Mouse (Mus musculus): Measurements from ENCODE around the gene Ncoa6. TPM values are rescaled to one million over a fixed set of nuclear protein-coding genes. Genes with fewer than 3 reads are reported as not detected.

Ncoa6 gene
- polyA plus RNA-seq, 1 experiment from 2014 or later = 43.9 TPM

DNA sequence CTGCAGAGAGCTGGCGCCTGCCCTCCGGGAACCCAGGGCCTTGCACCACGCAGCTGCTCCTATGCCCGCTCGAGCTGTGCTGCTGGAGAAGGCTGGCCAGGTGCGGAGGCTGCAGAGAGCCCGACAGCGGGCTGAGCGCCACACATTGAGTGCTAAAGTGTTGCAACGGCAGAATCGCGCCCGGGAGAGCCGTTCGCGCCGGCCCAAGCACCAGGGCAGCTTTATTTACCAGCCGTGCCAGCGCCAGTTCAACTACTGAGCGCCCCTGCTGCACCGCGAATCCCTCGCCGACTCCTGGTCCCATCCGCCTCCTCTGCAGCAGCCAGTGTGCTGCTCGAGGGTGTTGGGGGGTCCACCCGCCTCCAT is 87.2 kb downstream of the Ncoa6 start:
- Histone ChIP-seq H3K4me3 (ENCODE audit: inconsistent target) (no peak overlapping the region), H3K27ac (no peak overlapping the region), H3K79me2 (ENCODE audit: inconsistent target) (peaks cover 22% of the 10 kb centered on the region; the same call in 1 of the 2 replicates), H3K36me3 (ENCODE audit: inconsistent target) (peaks cover 39% of the 10 kb centered on the region)
- WGBS (ENCODE audit: missing documents) = 53% methylated on average over 25 of the region's 27 CpGs

DNA sequence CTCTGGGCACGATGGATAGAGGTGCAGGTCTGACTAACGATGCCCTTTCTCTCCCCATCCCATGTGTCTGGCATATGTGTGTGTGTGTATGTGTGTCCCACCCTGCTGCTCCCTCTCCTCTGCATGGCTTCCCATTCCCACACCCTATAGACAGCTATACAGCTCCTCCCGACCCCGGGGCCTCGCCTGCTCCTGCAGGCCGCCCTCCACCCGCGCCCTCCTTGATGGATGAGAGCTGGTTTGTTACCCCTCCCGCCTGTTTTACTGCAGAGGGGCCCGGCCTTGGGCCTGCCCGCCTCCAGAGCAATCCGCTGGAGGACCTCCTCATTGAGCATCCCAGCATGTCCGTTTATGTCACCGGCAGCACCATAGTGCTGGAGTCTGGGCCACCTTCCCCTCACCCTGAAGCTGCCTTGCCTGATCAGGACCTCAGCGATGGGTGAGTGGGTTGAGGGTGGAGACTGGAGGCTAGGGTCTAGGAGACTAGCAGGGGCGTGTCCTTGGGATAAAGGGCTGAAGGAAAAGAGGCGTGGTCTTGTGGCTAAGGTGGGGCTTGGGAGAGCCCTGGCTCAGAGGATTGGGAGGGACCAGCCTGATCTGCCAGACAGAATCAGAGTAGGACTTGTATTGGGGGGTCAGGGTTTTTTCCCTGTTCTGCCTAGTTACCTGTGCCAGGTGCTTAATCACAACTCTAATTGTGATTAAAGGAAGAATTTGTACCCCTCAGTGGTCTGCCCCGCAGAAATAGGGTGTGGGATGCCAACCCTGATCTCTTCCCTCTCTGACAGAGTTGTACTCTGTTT is 87.8 kb downstream of the Ncoa6 start:
- Histone ChIP-seq H3K36me3 (ENCODE audit: inconsistent target) (peaks cover 35% of the 10 kb centered on the region; the same call in 1 of the 2 replicates), H3K27ac (no peak overlapping the region), H3K4me3 (ENCODE audit: inconsistent target) (no peak overlapping the region), H3K79me2 (ENCODE audit: inconsistent target) (peaks cover 22% of the 10 kb centered on the region; the same call in 1 of the 2 replicates)
- WGBS (ENCODE audit: missing documents) = 81% methylated on average over 14 of the region's 18 CpGs

DNA sequence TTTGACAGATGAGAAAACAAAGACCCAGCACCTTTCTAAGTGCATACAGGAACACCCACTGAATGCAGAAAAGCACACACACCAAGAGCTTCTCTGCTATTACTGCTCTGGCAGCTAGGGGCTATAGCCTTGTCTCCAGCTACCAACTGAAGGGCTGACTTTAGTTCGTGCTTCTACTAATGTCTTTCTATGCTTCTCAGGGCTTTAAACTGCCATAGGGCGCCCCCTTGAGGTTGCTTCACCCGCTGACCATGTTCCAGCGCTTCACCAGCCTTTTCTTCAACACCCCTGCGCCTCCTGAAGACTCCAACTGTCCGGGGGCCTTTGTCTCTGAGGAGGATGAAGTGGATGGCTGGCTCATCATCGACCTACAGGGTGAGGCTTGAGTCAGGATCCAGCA is 88.6 kb downstream of the Ncoa6 start:
- Histone ChIP-seq H3K27ac (no peak overlapping the region), H3K79me2 (ENCODE audit: inconsistent target) (peaks cover 22% of the 10 kb centered on the region; the same call in 1 of the 2 replicates), H3K36me3 (ENCODE audit: inconsistent target) (peaks cover 26% of the 10 kb centered on the region; the same call in 1 of the 2 replicates), H3K4me3 (ENCODE audit: inconsistent target) (no peak overlapping the region)
- WGBS (ENCODE audit: missing documents) = 20% methylated on average over 6 of the region's 7 CpGs

DNA sequence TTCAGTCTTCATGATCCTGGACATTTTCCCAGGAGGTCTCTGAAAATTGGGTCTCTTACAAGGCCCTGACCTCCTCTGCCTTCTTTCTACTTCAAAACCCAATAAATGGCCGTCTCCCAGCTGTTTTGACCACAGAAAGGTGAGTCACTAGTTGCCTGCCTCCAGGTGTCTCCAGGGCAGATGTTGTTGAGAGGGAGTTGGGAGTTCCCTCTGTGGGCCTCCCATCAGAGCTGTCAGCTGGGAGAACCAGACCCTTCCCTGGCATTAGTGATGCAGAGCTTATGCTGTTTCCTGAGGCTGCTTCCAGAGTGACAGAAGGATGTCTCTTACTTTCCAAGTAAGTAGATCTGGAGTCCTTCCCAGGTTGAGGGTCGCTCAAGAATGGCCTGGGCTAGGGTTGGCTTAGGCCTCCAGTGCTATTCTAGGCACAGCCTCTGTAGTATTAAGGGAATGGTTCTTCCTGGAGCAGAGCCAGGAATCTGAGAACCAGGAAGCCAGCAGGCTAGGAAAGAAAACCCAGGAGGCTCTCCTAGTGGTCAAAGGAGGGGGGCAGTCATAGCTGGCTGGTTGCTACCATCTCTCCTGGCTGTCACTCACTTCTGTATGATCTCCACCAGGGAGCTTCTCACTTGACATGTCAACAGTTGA is 90.8 kb downstream of the Ncoa6 start:
- 100% methylated on average over 2 of the region's 2 CpGs for WGBS (ENCODE audit: missing documents)
- H3K4me3 ChIP-seq (ENCODE audit: inconsistent target) = peak overlapping the region; percentile 55; the same call in 1 of the 2 replicates
- no peak overlapping the region for H3K27ac ChIP-seq
- H3K79me2 ChIP-seq (ENCODE audit: inconsistent target) = peaks cover 22% of the 10 kb centered on the region; the same call in 1 of the 2 replicates
- H3K36me3 ChIP-seq (ENCODE audit: inconsistent target) = peaks cover 19% of the 10 kb centered on the region; the same call in 1 of the 2 replicates

DNA sequence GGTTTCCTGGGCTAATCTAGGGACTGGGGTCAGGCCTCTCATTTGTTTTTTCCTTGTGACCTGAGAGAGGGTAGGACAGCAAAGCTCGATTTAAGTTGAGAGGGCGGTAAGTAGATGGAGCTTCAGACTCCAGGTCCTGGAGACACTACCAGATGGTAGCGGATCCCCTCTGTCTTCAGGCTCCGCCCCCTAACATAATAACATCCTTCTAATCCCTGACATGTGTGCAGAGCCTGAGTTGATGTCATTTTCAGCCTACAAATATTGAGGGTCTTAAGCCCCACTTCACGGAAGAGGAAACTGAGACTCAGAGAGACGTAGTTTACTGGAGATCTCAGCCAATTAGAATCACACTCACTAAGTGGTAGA is 91.4 kb downstream of the Ncoa6 start:
- Histone ChIP-seq H3K79me2 (ENCODE audit: inconsistent target) (peaks cover 22% of the 10 kb centered on the region; the same call in 1 of the 2 replicates), H3K4me3 (ENCODE audit: inconsistent target) (peak overlapping the region; percentile 55), H3K36me3 (ENCODE audit: inconsistent target) (peaks cover 13% of the 10 kb centered on the region; the same call in 1 of the 2 replicates), H3K27ac (peak overlapping the region; percentile 36)
- WGBS (ENCODE audit: missing documents) = 39% methylated on average over 6 of the region's 6 CpGs

DNA sequence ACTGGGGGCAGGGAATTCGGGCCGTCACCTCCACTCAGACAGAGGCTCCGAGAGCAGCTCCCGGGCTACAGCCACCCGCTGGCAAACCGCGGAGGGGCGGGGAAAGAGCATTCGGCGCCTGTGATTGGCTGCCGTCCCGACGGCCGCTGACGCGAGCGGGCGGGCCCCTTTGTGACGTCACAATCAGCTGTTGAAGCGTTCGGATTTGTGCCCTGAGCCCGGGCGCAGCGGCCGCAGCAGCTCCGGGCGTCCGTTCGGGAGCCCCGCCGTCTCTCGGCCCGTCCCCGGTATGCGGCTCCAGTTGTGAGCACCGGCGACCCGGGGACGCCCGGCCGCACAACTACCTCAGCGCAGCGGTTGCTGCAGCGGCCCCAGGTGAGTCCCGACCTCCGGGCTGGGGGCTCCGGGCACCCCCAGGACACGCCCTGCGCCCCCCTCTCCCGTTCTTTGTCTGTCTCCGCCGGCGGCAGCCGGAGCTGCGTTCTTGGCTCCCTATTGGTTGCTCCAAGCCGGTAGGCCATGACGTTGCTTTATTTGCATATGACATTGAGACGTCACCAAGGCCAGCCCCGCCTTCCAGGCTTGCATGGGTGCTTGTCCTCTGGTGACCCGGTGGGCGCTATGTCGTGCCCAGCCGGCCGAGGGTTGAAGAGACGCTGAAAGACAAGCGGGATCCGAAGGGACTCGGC is 91.9 kb downstream of the Ncoa6 start:
- H3K79me2 ChIP-seq (ENCODE audit: inconsistent target) = peaks cover 22% of the 10 kb centered on the region; the same call in 1 of the 2 replicates
- H3K36me3 ChIP-seq (ENCODE audit: inconsistent target) = peaks cover 10% of the 10 kb centered on the region; the same call in 1 of the 2 replicates
- peak overlapping the region; percentile 55 for H3K4me3 ChIP-seq (ENCODE audit: inconsistent target)
- under 1% methylated on average over 56 of the region's 68 CpGs for whole genome bisulfite sequencing (ENCODE audit: missing documents)
- peak overlapping the region; percentile 36 for H3K27ac ChIP-seq

DNA sequence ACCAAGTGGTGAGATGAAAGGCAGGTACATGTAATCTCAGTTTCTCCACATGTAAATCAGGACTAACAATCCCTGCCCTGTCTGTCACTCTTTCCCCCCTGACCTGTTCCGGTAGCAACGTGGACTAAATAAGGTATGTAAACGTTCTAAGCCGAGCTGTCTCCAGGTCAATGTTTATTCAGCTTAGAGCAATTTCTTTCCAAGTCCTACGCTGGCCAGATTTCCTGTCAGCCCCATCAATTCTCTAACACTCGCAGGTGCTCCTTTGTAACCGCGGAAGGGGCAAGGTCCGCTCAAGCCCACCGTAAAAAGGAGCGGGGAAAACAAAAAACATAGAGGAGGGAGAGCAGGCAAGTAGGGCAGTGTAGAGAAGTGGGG is 92.6 kb downstream of the Ncoa6 start:
- WGBS (ENCODE audit: missing documents) = 15% methylated on average over 8 of the region's 11 CpGs
- H3K4me3 ChIP-seq (ENCODE audit: inconsistent target) = peak overlapping the region; percentile 40
- H3K27ac ChIP-seq = 0 out of 2 replicates have a peak overlapping the region, but pooled peaks have one; percentile 7
- peaks cover 22% of the 10 kb centered on the region; the same call in 1 of the 2 replicates for H3K79me2 ChIP-seq (ENCODE audit: inconsistent target)
- H3K36me3 ChIP-seq (ENCODE audit: inconsistent target) = peaks cover 7% of the 10 kb centered on the region; the same call in 1 of the 2 replicates

DNA sequence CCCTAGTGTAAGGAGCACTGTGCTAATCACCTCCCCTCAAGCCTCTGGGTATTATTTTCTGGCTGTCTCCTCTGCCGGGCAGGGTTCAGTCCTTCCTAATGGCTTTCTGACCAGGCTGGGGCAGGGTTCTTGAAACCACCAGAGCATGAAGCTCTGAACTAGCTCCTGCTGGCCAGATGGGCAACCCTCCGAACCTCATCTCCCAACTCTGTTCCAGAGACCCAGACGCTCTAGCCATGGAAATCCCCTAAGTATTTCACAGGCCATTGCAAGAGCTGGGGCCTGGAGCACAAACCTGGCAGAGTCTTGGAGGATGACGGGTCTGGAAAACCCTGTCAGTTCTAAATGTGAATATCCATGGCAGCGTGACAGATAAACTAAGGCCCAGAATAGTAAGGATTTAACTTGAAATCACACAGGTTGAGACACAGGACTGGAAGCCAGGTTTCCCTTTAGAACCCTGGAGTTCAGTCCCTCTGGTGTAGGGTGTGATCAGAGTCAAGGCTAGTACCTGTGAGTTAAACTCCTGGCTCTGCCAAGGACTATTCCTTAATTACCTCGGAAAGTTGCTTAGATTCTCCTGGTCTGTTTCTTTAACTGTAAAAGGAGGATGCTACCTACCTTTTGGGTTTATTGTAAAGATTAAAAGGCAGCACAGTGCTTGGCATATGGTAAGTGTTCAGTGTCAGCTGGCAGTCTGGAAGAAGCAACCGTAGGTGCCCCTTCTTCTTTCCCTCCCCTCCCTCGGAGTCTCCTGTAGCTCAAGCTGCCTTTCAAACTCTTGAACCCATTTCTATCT is 93.2 kb downstream of the Ncoa6 start, which contains the start of gene Trp53inp2:
TSS of gene Trp53inp2 (plus strand) at position 799 of the 799 bp plus-strand sequence.
- 78% methylated on average over 8 of the region's 8 CpGs for WGBS (ENCODE audit: missing documents)
- H3K79me2 ChIP-seq (ENCODE audit: inconsistent target) = peaks cover 22% of the 10 kb centered on the region; the same call in 1 of the 2 replicates
- H3K4me3 ChIP-seq (ENCODE audit: inconsistent target) = peak within 1 kb of the TSS; percentile 55
- H3K36me3 ChIP-seq (ENCODE audit: inconsistent target) = peaks cover 1% of the 10 kb centered on the region; the same call in 1 of the 2 replicates
- peak within 1 kb of the TSS; percentile 36 for H3K27ac ChIP-seq

DNA sequence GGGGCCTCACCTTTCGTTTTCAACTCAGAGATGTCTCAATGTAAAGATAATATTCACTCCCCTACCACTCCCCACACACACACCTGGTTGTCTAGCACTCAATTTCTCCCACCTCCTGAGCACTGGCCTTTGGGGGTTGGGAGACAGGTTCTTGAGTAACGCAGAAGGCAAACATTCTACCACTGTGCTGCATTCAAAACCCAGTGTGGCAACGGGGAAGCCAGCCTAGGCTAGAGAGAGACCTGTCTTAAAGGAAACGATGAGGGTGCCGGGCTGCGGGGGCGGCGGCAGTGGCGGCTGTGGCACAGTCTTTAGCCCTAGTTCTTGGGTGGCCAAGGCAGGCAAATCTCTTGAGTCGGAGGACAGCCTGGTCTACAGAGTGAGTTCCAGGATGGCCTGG is 97.5 kb downstream of the Ncoa6 start:
- WGBS (ENCODE audit: missing documents) = 82% methylated on average over 7 of the region's 10 CpGs
- Histone ChIP-seq H3K79me2 (ENCODE audit: inconsistent target) (no peaks in the 10 kb centered on the region), H3K36me3 (ENCODE audit: inconsistent target) (no peaks in the 10 kb centered on the region), H3K4me3 (ENCODE audit: inconsistent target) (no peak overlapping the region), H3K27ac (no peak overlapping the region)

DNA sequence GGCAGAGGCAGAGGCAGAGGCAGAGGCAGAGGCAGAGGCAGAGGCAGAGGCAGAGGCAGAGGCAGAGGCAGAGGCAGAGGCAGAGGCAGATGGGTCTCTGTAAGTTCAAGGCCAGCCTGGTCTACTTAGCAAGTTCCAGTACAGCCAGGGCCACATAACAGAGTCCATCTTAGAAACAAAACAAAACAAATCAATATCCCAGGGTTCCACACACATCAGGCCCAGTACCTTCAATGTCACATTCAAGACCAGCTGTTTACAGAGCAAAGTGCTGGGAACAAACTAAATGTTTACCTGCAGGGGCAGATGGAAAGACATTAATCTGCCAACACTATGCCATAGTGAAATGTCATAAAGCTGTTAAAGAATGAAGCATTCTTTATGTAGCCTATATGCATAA is 99.2 kb downstream of the Ncoa6 start:
- H3K27ac ChIP-seq = no peak overlapping the region

DNA sequence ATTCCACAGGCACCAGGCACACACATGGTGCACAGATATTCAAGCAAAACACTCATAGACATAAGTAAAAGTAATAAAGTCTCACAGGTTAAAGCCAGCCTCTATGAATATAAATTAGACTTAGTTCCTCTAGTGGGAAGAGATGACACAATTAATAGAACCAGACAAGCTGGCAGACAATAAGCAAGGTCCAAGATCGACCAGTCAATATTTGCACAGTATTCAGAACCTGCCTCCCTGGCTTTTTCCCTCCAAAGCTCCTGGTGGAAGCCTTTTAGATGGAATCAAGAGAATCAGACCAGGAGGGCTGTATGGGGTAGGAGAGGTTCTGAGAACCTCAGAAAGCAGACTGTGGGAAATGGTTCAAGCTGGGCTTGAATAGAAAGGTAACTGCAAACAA is 99.8 kb downstream of the Ncoa6 start:
- H3K36me3 ChIP-seq (ENCODE audit: inconsistent target) = no peaks in the 10 kb centered on the region
- H3K79me2 ChIP-seq (ENCODE audit: inconsistent target) = no peaks in the 10 kb centered on the region
- no peak overlapping the region for H3K27ac ChIP-seq
- 56% methylated on average over 1 of the region's 1 CpGs for WGBS (ENCODE audit: missing documents)
- H3K4me3 ChIP-seq (ENCODE audit: inconsistent target) = no peak overlapping the region

More for the DNA sequence above, 99.2 kb downstream of the Ncoa6 start:
- Histone ChIP-seq H3K4me3 (ENCODE audit: inconsistent target) (no peak overlapping the region), H3K36me3 (ENCODE audit: inconsistent target) (no peaks in the 10 kb centered on the region), H3K79me2 (ENCODE audit: inconsistent target) (no peaks in the 10 kb centered on the region)

DNA sequence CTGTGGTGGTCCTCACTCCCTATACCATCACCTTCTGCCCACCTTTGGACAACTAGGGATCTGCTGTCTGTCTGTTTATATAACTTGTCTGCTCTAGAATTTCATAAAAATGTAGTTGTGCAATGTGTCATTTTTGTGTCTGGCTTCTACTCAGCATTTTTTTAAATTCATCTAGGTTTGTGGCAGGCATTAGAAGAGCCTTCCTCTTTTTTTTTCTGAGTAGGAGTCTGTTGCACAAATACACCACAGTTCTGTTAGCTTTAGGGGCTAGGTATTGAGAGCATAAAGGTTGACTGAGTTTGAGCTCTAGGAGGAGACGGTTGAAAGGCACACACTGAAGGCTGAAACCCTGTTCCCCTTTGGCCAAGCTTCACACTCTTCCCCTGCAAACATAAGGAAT is 100.4 kb downstream of the Ncoa6 start:
- Histone ChIP-seq H3K4me3 (ENCODE audit: inconsistent target) (no peak overlapping the region), H3K36me3 (ENCODE audit: inconsistent target) (no peaks in the 10 kb centered on the region), H3K27ac (no peak overlapping the region), H3K79me2 (ENCODE audit: inconsistent target) (no peaks in the 10 kb centered on the region)
- WGBS (ENCODE audit: missing documents) = 10% methylated on average over 1 of the region's 1 CpGs

DNA sequence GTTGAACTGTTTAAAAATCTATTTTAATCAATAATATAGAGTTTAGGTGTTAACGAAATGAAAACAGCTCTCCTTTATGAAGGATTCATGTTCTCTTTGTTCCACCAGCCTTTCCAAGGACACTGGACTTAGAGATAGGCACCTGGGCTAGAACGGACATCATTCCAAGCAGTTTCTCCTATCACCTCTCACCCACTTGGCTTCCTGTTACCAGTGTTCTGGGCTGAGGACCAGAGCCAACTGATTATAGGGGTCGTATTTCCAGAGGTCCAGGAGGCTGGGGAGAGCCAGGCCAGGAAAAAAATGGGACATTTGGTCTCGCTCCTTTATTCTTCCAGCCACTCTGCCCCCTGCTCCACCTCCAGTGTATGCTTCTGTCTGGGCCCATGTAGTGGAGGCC is 101.2 kb downstream of the Ncoa6 start:
- 100% methylated on average over 4 of the region's 4 CpGs for WGBS (ENCODE audit: missing documents)
- Histone ChIP-seq H3K36me3 (ENCODE audit: inconsistent target) (no peaks in the 10 kb centered on the region), H3K27ac (no peak overlapping the region)

More for the DNA sequence above, 101.2 kb downstream of the Ncoa6 start:
- no peak overlapping the region for H3K4me3 ChIP-seq (ENCODE audit: inconsistent target)
- no peaks in the 10 kb centered on the region for H3K79me2 ChIP-seq (ENCODE audit: inconsistent target)

Data from macrophage (primary cell).